Mouse (Mus musculus) embryonic facial prominence, embryonic 10.5 days (tissue): ENCODE measurements at regions not wholly inside any gene's neighbourhood (a gene's known extent, or its start where the extent isn't known, plus 50 kb on each side); places are given as distances from the start of the nearest gene placed in this dataset.

ENCODE experiments used
- DNase-seq: peaks from one replicate; pipeline ENCODE4 v3.0.0-alpha.2; 2017; ENCODE audit warnings: low spot score
- H3K27ac ChIP-seq: fragments of 300-500 bp; sonication (generic); replicated peaks from 2 replicates; pipeline ENCODE4 v1.5.1; 2016; ENCODE audit warnings: mild to moderate bottlenecking
- H3K27me3 ChIP-seq: fragments of 300-500 bp; sonication (generic); replicated peaks from 2 replicates; pipeline ENCODE4 v1.6.1; 2016; ENCODE audit warnings: low read depth, mild to moderate bottlenecking; ENCODE audit not compliant: poor library complexity, severe bottlenecking
- H3K36me3 ChIP-seq: fragments of 300-500 bp; sonication (generic); replicated peaks from 2 replicates; pipeline ENCODE4 v1.6.1; 2016; ENCODE audit warnings: mild to moderate bottlenecking, moderate library complexity
- H3K4me1 ChIP-seq: fragments of 300-500 bp; sonication (generic); 2 replicates; pipeline ENCODE4 v1.6.1; 2016
- H3K4me3 ChIP-seq: fragments of 300-500 bp; sonication (generic); 2 replicates; pipeline ENCODE4 v1.5.1; 2016; ENCODE audit warnings: mild to moderate bottlenecking, moderate library complexity
- H3K9me3 ChIP-seq: fragments of 300-500 bp; sonication (generic); 2 replicates; pipeline ENCODE4 v1.6.1; 2016; ENCODE audit warnings: mild to moderate bottlenecking
- WGBS: fragments of 180-500 bp; shearing (Covaris S2); methylation state at CpG from one replicate; pipeline ENCODE4 v1.1.7; 2016; 5-methylcytosine and 5-hydroxymethylcytosine counted together

- Histone ChIP-seq H3K4me1 (peaks cover 4% of the 10 kb centered on the region; the same call in 1 of the 2 replicates), H3K27me3 (no peaks in the 10 kb centered on the region), H3K4me3 (no peak overlapping the region), H3K9me3 (no peaks in the 10 kb centered on the region), H3K36me3 (no peaks in the 10 kb centered on the region), H3K27ac (no peak overlapping the region)
- no peak for DNase-seq
- WGBS = 61% methylated on average over 3 of the region's 3 CpGs
Measured at GRCm38 (mm10) chr5:99165807-99166360, 128.7 kb upstream of the Prkg2 start.

- Histone ChIP-seq H3K27ac (no peak overlapping the region), H3K9me3 (no peaks in the 10 kb centered on the region), H3K27me3 (no peaks in the 10 kb centered on the region), H3K4me1 (peaks cover 4% of the 10 kb centered on the region; the same call in 1 of the 2 replicates), H3K36me3 (no peaks in the 10 kb centered on the region), H3K4me3 (no peak overlapping the region)
- DNase-seq = peak; percentile 47
- 6% methylated on average over 1 of the region's 1 CpGs for WGBS
Measured at GRCm38 (mm10) chr5:99157973-99158372, 120.8 kb upstream of the Prkg2 start.

GRCm38 (mm10) chr5:99153269-99153850 is 116.2 kb upstream of the Prkg2 start:
- H3K9me3 ChIP-seq = no peaks in the 10 kb centered on the region
- H3K36me3 ChIP-seq = no peaks in the 10 kb centered on the region
- H3K4me3 ChIP-seq = no peak overlapping the region
- no peak overlapping the region for H3K27ac ChIP-seq
- H3K27me3 ChIP-seq = no peaks in the 10 kb centered on the region
- 77% methylated on average over 2 of the region's 2 CpGs for WGBS
- H3K4me1 ChIP-seq = no peaks in the 10 kb centered on the region
- no peak for DNase-seq

- Histone ChIP-seq H3K27ac (no peak overlapping the region), H3K4me1 (no peaks in the 10 kb centered on the region), H3K4me3 (no peak overlapping the region), H3K9me3 (no peaks in the 10 kb centered on the region), H3K27me3 (no peaks in the 10 kb centered on the region), H3K36me3 (no peaks in the 10 kb centered on the region)
- DNase-seq = no peak
- WGBS = 94% methylated on average over 4 of the region's 4 CpGs
Measured at GRCm38 (mm10) chr5:99152299-99152698, 115.1 kb upstream of the Prkg2 start.

GRCm38 (mm10) chr5:99149904-99150303 is 112.8 kb upstream of the Prkg2 start:
- H3K9me3 ChIP-seq = no peaks in the 10 kb centered on the region
- H3K4me3 ChIP-seq = no peak overlapping the region
- H3K4me1 ChIP-seq = no peaks in the 10 kb centered on the region
- 19% methylated on average over 1 of the region's 1 CpGs for WGBS
- no peaks in the 10 kb centered on the region for H3K27me3 ChIP-seq
- H3K27ac ChIP-seq = no peak overlapping the region
- DNase-seq = no peak
- H3K36me3 ChIP-seq = no peaks in the 10 kb centered on the region

- 73% methylated on average over 2 of the region's 2 CpGs for WGBS
- no peak for DNase-seq
- no peak overlapping the region for H3K27ac ChIP-seq
- no peaks in the 10 kb centered on the region for H3K9me3 ChIP-seq
- H3K4me1 ChIP-seq = no peaks in the 10 kb centered on the region
- no peaks in the 10 kb centered on the region for H3K27me3 ChIP-seq
- no peak overlapping the region for H3K4me3 ChIP-seq
- H3K36me3 ChIP-seq = no peaks in the 10 kb centered on the region
Measured at GRCm38 (mm10) chr5:99132670-99133069, 95.5 kb upstream of the Prkg2 start.

- no peaks in the 10 kb centered on the region for H3K4me1 ChIP-seq
- no peak overlapping the region for H3K4me3 ChIP-seq
- no peaks in the 10 kb centered on the region for H3K9me3 ChIP-seq
- no peak overlapping the region for H3K27ac ChIP-seq
- DNase-seq = no peak
- no peaks in the 10 kb centered on the region for H3K27me3 ChIP-seq
- no peaks in the 10 kb centered on the region for H3K36me3 ChIP-seq
- 57% methylated on average over 6 of the region's 6 CpGs for WGBS
Measured at GRCm38 (mm10) chr5:99128628-99129027, 91.5 kb upstream of the Prkg2 start.

- no peak for DNase-seq
Measured at GRCm38 (mm10) chr5:99125418-99125817, 88.3 kb upstream of the Prkg2 start.

GRCm38 (mm10) chr5:99111755-99112154 is 74.6 kb upstream of the Prkg2 start:
- H3K4me3 ChIP-seq = no peak overlapping the region
- no peaks in the 10 kb centered on the region for H3K9me3 ChIP-seq
- DNase-seq = no peak
- H3K27me3 ChIP-seq = no peaks in the 10 kb centered on the region
- no peaks in the 10 kb centered on the region for H3K36me3 ChIP-seq
- no peak overlapping the region for H3K27ac ChIP-seq
- H3K4me1 ChIP-seq = no peaks in the 10 kb centered on the region
- WGBS = 85% methylated on average over 4 of the region's 4 CpGs

More at GRCm38 (mm10) chr5:99125418-99125817, 88.3 kb upstream of the Prkg2 start:
- Histone ChIP-seq H3K4me1 (no peaks in the 10 kb centered on the region), H3K36me3 (no peaks in the 10 kb centered on the region), H3K27me3 (no peaks in the 10 kb centered on the region), H3K9me3 (no peaks in the 10 kb centered on the region), H3K27ac (no peak overlapping the region), H3K4me3 (no peak overlapping the region)
- WGBS = 94% methylated on average over 3 of the region's 3 CpGs

- no peaks in the 10 kb centered on the region for H3K4me1 ChIP-seq
- 49% methylated on average over 4 of the region's 4 CpGs for WGBS
- H3K4me3 ChIP-seq = no peak overlapping the region
- H3K27me3 ChIP-seq = no peaks in the 10 kb centered on the region
- H3K27ac ChIP-seq = no peak overlapping the region
- H3K36me3 ChIP-seq = no peaks in the 10 kb centered on the region
- no peaks in the 10 kb centered on the region for H3K9me3 ChIP-seq
- no peak for DNase-seq
Measured at GRCm38 (mm10) chr5:99111235-99111634, 74.1 kb upstream of the Prkg2 start.

GRCm38 (mm10) chr5:99099727-99100116 is 62.6 kb upstream of the Prkg2 start:
- Histone ChIP-seq H3K4me3 (no peak overlapping the region), H3K9me3 (no peaks in the 10 kb centered on the region), H3K36me3 (no peaks in the 10 kb centered on the region), H3K27me3 (no peaks in the 10 kb centered on the region), H3K4me1 (no peaks in the 10 kb centered on the region), H3K27ac (no peak overlapping the region)
- WGBS = 90% methylated on average over 6 of the region's 6 CpGs
- DNase-seq = no peak

GRCm38 (mm10) chr5:99099014-99099726 is 62.0 kb upstream of the Prkg2 start:
- no peaks in the 10 kb centered on the region for H3K9me3 ChIP-seq
- H3K27me3 ChIP-seq = no peaks in the 10 kb centered on the region
- no peak overlapping the region for H3K27ac ChIP-seq
- no peak overlapping the region for H3K4me3 ChIP-seq
- no peak for DNase-seq
- no peaks in the 10 kb centered on the region for H3K36me3 ChIP-seq
- WGBS = 91% methylated on average over 7 of the region's 7 CpGs
- H3K4me1 ChIP-seq = no peaks in the 10 kb centered on the region
